Mouse (Mus musculus) gastrocnemius, adult 18-20 months (tissue): Measurements from ENCODE around the gene Capn5. TPM values are rescaled to one million over a fixed set of nuclear protein-coding genes. Genes with fewer than 3 reads are reported as not detected.
A peak's percentile ranks its signal among the peaks of the same experiment; 100 is the strongest.
"Not testable (repeated sequence)": the region's sequence is repeated elsewhere in the genome, so short reads cannot be mapped to it uniquely, and the experiment has no call there.

Source experiments
- DNase-seq: peaks from one replicate; pipeline ENCODE4 v3.0.0; 2021; ENCODE audit warnings: low spot score
- long read RNA-seq, 2 experiments: library from polyadenylated mRNA; stranded (forward); transcript quantifications; one replicate each; pipeline ENCODE4 v2.0.0; 2021
- total RNA-seq, 2 experiments: library from RNA; stranded (reverse); gene quantifications; 2 replicates each; pipeline ENCODE4 v1.2.3; 2021

Capn5 gene
- total RNA-seq, result 1 to 10 TPM in 1 of 2 experiments, under 1 TPM in 1; 0.98 to 1.6 TPM
- long read RNA-seq, experiment 1, full-length matches to known transcripts, result 1 of 2 reads
- long read RNA-seq, experiment 1, partial matches to known transcripts, result 0 of 2 reads
- long read RNA-seq, experiment 1, other reads (novel, unspliced or antisense), result 1 of 2 reads
- long read RNA-seq, experiment 2, full-length matches to known transcripts, result 1 of 1 reads
- long read RNA-seq, experiment 2, partial matches to known transcripts, result 0 of 1 reads
- long read RNA-seq, experiment 2, other reads (novel, unspliced or antisense), result 0 of 1 reads

DNA sequence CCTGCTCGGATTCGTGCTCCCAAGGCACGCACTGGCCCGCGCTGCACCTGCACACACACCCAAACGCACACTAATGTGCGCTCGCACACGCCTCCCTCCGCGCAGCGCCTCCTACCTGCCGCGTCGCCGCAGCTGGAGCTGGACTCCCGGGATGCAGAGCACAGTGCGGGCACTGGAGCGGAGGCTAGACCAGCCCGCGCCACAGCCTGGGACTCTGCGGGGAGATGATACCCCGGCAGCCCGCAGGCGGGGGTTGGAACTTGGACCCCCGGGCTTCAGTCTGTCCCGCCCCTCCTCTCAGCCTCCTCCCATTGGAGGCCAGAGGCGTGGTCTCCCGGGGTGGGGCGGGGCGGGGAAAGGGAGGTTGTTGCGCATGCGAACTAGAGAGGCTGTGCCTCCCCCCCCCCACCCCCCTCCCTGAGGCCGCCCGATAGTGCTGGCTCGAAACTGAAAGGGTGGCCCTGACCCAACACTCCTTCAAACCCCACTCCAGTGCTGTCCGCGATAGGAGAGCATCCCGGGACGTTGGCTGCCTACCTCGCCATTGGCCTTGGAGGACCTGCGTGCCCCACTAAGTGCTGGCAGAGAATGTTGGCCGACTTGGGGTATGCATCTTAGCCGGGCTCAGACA, at the start of gene Capn5:
TSS of gene Capn5 (minus strand) at position 346 of the 631 bp plus-strand sequence.
- DNase-seq, result peak; percentile 50

DNA sequence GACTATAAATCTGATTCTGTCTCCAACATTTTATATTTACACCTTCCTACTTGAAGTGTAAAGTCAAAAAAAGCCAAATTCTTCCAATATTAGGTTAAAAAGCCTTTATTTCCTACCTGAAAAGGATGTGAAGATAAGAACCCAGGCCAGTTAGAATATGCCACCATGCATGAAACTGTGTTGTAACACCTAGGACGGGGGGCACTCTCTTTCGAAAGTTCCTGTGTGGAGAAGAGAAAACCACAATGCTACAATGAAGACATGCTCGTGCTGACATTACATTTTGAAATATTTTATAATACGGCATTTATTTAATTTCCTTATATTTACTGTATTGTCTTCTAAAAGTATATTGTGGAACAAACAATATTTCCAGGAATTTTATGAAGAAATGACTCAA, 45.7 kb upstream of the Capn5 start:
- no peak for DNase-seq

GRCm38 (mm10) chr7:98216713-98217112, 38.6 kb upstream of the Capn5 start:
- peak; percentile 16 for DNase-seq

DNA sequence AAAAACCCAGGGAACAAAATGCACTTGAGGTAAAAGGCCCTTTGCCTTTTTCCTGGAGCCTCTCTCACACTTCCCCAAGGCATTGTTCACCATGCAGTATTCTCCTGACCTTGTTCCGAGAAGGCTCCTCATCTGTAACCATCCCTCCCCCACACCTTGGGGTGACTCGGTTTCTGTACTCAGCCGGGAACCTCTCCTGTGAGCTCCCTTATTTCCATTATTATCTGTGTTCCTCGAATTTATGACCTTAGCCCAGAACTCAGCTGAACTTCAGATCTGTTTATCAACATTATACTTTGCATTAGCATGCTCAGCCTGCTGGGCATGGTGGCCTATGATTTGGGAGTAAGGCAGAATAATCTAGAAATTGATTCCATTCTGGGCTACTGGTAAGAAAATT, 24.9 kb upstream of the Capn5 start:
- no peak for DNase-seq

GRCm38 (mm10) chr7:98201493-98202028, 23.5 kb upstream of the Capn5 start:
- no peak for DNase-seq

DNA sequence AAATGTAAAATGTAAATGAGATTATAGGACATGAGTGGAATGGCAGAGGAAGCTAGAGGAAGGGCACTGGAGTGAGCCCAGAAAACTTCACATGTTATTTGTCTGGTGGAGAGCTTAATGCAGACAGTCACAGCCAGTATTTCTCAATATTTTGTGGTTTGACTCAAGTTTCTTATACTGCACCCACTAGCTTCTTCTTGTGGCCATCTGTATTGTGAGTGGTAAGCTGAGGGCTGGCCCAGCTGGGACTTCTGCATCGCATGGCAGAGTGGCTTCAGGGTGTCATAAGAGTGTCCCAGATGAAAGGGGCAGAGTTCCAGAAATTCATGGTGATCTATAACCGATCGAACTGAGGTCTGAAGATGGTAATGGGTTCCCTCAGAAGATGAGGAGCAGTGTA, 22.3 kb upstream of the Capn5 start:
- DNase-seq, result no peak

GRCm38 (mm10) chr7:98199381-98199780, 21.3 kb upstream of the Capn5 start, which contains the start of gene B3gnt6:
Gene B3gnt6, minus strand, starts transcription at chr7:98199481.
- no peak for DNase-seq

- DNase-seq, result no peak
Measured at GRCm38 (mm10) chr7:98195151-98195801, 17.2 kb upstream of the Capn5 start.

GRCm38 (mm10) chr7:98194026-98194792, 16.1 kb upstream of the Capn5 start:
- DNase-seq, result no peak

DNA sequence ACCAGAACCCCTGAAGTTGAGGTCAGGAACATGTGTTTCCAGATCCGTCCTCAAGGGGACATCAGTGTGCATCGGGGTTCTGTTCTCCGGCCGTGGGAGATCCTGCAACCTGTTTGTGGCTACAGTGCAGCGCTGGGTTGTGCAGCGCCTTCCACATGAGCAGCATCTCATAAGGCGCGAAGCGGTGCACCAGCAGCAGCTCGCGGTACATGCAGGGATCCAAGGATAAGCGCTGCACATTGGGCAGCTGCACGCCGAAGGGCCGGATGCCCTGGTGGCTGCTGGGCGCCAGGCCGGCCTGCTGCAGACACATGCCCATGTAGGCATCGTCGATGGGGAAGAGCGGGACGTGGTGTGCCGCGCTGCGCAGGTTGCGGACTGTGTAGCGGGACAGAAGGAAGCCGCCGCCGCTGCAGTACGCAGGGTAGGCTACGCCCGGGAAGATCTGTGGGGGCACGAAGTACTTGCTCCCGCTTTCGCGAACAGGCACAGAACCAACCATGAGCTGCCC, 15.5 kb upstream of the Capn5 start:
- peak; percentile 25 for DNase-seq

DNA sequence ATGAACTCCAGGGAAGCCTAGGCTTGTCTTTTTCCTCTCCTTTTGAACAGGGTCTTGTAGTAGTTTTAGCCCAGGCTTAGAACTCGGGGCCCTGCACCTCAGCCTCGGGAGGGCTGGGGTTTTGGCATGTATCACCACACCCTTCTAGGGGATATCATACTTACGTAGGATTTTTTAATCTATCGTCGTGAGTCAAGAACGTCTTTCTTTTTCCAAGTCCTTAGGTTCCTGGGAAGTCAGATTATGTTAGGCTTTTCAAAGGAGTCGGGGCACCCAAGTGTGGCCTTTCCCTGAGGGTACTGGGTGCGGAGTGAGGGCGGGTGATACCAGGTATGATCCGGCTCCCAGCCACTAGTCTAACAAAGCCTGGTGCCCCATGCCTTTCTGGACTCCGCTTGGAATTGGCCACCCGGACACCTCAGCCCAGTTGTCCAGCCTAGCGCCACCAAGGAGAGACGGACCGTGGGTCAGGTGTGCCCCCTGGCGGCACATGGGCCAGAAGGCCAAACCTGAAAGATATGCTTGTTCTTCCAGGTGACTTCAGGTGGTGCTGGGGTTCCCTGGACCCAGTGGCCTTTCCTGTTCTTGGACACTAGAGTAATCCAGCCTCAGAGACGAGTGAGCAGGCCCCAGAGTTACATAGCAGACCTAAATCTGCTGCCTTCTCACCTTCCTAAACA, 13.6 kb upstream of the Capn5 start:
- DNase-seq, result no peak

DNA sequence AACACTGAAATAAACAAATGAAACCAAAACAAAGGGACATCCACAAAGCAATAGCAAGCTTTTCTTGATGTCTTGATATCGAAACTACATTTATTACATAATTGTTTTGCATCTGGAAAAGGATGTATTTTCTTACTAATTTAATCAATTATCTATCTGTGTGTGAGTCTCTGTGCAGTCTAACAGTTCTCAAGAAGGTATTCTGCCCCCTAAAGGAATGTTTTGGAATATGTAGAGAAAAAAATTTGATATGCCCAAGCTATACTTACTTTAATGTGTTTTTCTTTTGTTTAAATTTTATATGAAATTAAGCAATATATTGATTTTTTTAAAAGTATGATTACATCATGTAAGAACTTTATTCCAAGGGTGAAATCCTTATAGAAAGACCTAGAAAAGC, 12.5 kb upstream of the Capn5 start:
- DNase-seq, result no peak

- DNase-seq, result no peak
Measured at GRCm38 (mm10) chr7:98189745-98190144, 11.7 kb upstream of the Capn5 start.

GRCm38 (mm10) chr7:98188680-98189079, 10.6 kb upstream of the Capn5 start:
- no peak for DNase-seq

DNA sequence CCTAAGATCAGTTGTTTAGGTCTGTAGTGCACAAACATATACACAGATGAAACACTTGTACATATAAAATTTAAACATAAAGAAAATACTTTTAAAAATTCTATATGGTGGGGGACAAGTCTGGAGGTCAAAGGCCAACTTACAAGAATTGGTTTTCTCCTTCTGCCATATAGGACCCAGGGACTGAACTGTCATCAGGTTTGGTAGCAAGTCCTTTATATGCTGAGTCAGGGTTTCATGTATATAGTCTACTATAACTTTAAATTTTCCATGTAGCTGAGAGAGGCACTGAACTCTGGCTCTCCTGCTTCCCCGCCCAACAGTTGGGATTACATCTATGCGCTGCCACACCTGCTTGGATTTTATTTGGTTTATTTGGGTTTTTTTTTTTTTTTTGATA, 10.2 kb upstream of the Capn5 start:
- no peak for DNase-seq

- not testable (repeated sequence) for DNase-seq
Measured at GRCm38 (mm10) chr7:98187332-98187731, 9.3 kb upstream of the Capn5 start.

GRCm38 (mm10) chr7:98186637-98187036, 8.6 kb upstream of the Capn5 start:
- no peak for DNase-seq

- DNase-seq, result peak; percentile 62
Measured at GRCm38 (mm10) chr7:98185326-98185725, 7.3 kb upstream of the Capn5 start.

- DNase-seq, result no peak
Measured at GRCm38 (mm10) chr7:98178560-98179231, 622 bp upstream of the Capn5 start.

DNA sequence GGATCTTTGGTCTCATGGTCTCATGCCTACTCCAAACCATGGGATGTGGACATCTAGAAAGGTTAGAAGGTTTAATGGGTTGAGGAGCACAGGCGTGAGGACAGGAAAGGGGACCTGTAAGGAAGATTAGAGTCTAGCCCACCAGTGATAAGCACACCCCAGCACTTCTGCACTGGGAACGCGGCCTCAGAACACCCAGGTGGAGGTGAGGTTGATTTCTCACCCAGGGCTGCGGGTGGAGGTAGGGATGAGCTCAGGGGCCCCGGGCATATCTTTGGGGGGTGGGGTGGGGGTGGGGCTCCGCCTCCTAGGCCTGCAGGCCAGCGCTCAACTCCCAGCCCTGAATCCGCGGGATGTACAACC, 527 bp downstream of the Capn5 start:
- DNase-seq, result no peak
